Mouse (Mus musculus): Measurements from ENCODE around the gene Rassf5. TPM values are rescaled to one million over a fixed set of nuclear protein-coding genes. Genes with fewer than 3 reads are reported as not detected.
A peak's percentile ranks its signal among the peaks of the same experiment; 100 is the strongest.

Gene Rassf5
- polyA plus RNA-seq, 1 experiment from 2014 or later: 0.98 TPM

GRCm38 (mm10) chr1:131183201-131183600, 61.9 kb downstream of the Rassf5 start:
- no peak overlapping the region for H3K9ac ChIP-seq
- H3K4me3 ChIP-seq (replicated peaks): no peak overlapping the region
- peaks cover 18% of the 10 kb centered on the region for H3K36me3 ChIP-seq (replicated peaks)
- H3K9me3 ChIP-seq: no peaks in the 10 kb centered on the region
- WGBS: 89% methylated on average over 7 of the region's 7 CpGs
- H3K27ac ChIP-seq: no peak overlapping the region
- no peaks in the 10 kb centered on the region for H3K27me3 ChIP-seq
- H3K4me2 ChIP-seq: no peak overlapping the region
- H3K4me1 ChIP-seq: no peaks in the 10 kb centered on the region
- ATAC-seq (ENCODE audit: low FRiP score): no peak

GRCm38 (mm10) chr1:131181642-131182527, 63.2 kb downstream of the Rassf5 start:
- peaks cover 29% of the 10 kb centered on the region for H3K36me3 ChIP-seq (replicated peaks)
- WGBS: 69% methylated on average over 9 of the region's 9 CpGs

GRCm38 (mm10) chr1:131180386-131180785, 64.7 kb downstream of the Rassf5 start:
- no peaks in the 10 kb centered on the region for H3K4me1 ChIP-seq
- H3K9me3 ChIP-seq: no peaks in the 10 kb centered on the region
- no peak for ATAC-seq (ENCODE audit: low FRiP score)
- no peak overlapping the region for H3K4me2 ChIP-seq
- no peaks in the 10 kb centered on the region for H3K27me3 ChIP-seq
- no peak overlapping the region for H3K27ac ChIP-seq
- peaks cover 44% of the 10 kb centered on the region for H3K36me3 ChIP-seq (replicated peaks)
- no peak overlapping the region for H3K9ac ChIP-seq
- 93% methylated on average over 7 of the region's 7 CpGs for WGBS
- H3K4me3 ChIP-seq (replicated peaks): no peak overlapping the region

More at GRCm38 (mm10) chr1:131181642-131182527, 63.2 kb downstream of the Rassf5 start:
- Histone ChIP-seq H3K4me1 (no peaks in the 10 kb centered on the region), H3K9me3 (no peaks in the 10 kb centered on the region), H3K9ac (no peak overlapping the region), H3K4me3 (replicated peaks) (no peak overlapping the region), H3K4me2 (no peak overlapping the region), H3K27me3 (no peaks in the 10 kb centered on the region), H3K27ac (no peak overlapping the region)
- 0 out of 2 replicates have a peak, but pooled peaks have one; percentile 17 for ATAC-seq (ENCODE audit: low FRiP score)

GRCm38 (mm10) chr1:131178083-131178482, 67.0 kb downstream of the Rassf5 start:
- Histone ChIP-seq H3K4me3 (replicated peaks) (no peak overlapping the region), H3K4me2 (no peak overlapping the region), H3K9ac (no peak overlapping the region), H3K27ac (no peak overlapping the region), H3K36me3 (replicated peaks) (peaks cover 65% of the 10 kb centered on the region), H3K4me1 (no peaks in the 10 kb centered on the region), H3K27me3 (no peaks in the 10 kb centered on the region), H3K9me3 (no peaks in the 10 kb centered on the region)
- ATAC-seq (ENCODE audit: low FRiP score): no peak
- 88% methylated on average over 5 of the region's 5 CpGs for WGBS

GRCm38 (mm10) chr1:131177249-131177648, 67.8 kb downstream of the Rassf5 start:
- Histone ChIP-seq H3K27me3 (no peaks in the 10 kb centered on the region), H3K4me2 (no peak overlapping the region), H3K36me3 (replicated peaks) (peaks cover 73% of the 10 kb centered on the region), H3K4me1 (no peaks in the 10 kb centered on the region), H3K9ac (no peak overlapping the region), H3K4me3 (replicated peaks) (no peak overlapping the region), H3K27ac (no peak overlapping the region), H3K9me3 (no peaks in the 10 kb centered on the region)
- ATAC-seq (ENCODE audit: low FRiP score): no peak
- 93% methylated on average over 4 of the region's 4 CpGs for WGBS

GRCm38 (mm10) chr1:131175819-131176218, 69.2 kb downstream of the Rassf5 start:
- no peaks in the 10 kb centered on the region for H3K27me3 ChIP-seq
- H3K36me3 ChIP-seq (replicated peaks): peaks cover 88% of the 10 kb centered on the region
- no peak for ATAC-seq (ENCODE audit: low FRiP score)
- H3K9me3 ChIP-seq: no peaks in the 10 kb centered on the region
- WGBS: 95% methylated on average over 8 of the region's 8 CpGs
- H3K4me2 ChIP-seq: no peak overlapping the region
- H3K4me3 ChIP-seq (replicated peaks): no peak overlapping the region
- H3K27ac ChIP-seq: no peak overlapping the region
- H3K4me1 ChIP-seq: no peaks in the 10 kb centered on the region
- H3K9ac ChIP-seq: no peak overlapping the region

GRCm38 (mm10) chr1:131175189-131175588, 69.9 kb downstream of the Rassf5 start:
- H3K4me3 ChIP-seq (replicated peaks): no peak overlapping the region
- H3K9ac ChIP-seq: no peak overlapping the region
- no peak overlapping the region for H3K27ac ChIP-seq
- ATAC-seq (ENCODE audit: low FRiP score): no peak
- 100% methylated on average over 1 of the region's 1 CpGs for WGBS
- no peaks in the 10 kb centered on the region for H3K27me3 ChIP-seq
- no peaks in the 10 kb centered on the region for H3K4me1 ChIP-seq
- H3K4me2 ChIP-seq: no peak overlapping the region
- H3K36me3 ChIP-seq (replicated peaks): peaks cover 92% of the 10 kb centered on the region
- H3K9me3 ChIP-seq: no peaks in the 10 kb centered on the region

- Histone ChIP-seq H3K4me1 (no peaks in the 10 kb centered on the region), H3K4me2 (no peak overlapping the region), H3K9me3 (no peaks in the 10 kb centered on the region), H3K36me3 (replicated peaks) (peaks cover 92% of the 10 kb centered on the region), H3K27me3 (no peaks in the 10 kb centered on the region), H3K4me3 (replicated peaks) (no peak overlapping the region), H3K9ac (no peak overlapping the region), H3K27ac (no peak overlapping the region)
- WGBS: 85% methylated on average over 12 of the region's 12 CpGs
- no peak for ATAC-seq (ENCODE audit: low FRiP score)
These were observed 70.7 kb downstream of the Rassf5 start for GRCm38 (mm10) chr1:131174299-131174861.

- WGBS: 87% methylated on average over 6 of the region's 6 CpGs
- H3K9ac ChIP-seq: no peak overlapping the region
These were observed 71.2 kb downstream of the Rassf5 start for GRCm38 (mm10) chr1:131173809-131174208.

GRCm38 (mm10) chr1:131173001-131173400, 72.1 kb downstream of the Rassf5 start:
- 93% methylated on average over 7 of the region's 7 CpGs for WGBS
- H3K36me3 ChIP-seq (replicated peaks): peaks cover 95% of the 10 kb centered on the region
- H3K9me3 ChIP-seq: no peaks in the 10 kb centered on the region
- H3K27ac ChIP-seq: no peak overlapping the region
- no peak for ATAC-seq (ENCODE audit: low FRiP score)
- H3K4me2 ChIP-seq: no peak overlapping the region
- H3K4me3 ChIP-seq (replicated peaks): no peak overlapping the region
- no peaks in the 10 kb centered on the region for H3K27me3 ChIP-seq
- H3K4me1 ChIP-seq: no peaks in the 10 kb centered on the region
- H3K9ac ChIP-seq: no peak overlapping the region

More at GRCm38 (mm10) chr1:131173809-131174208, 71.2 kb downstream of the Rassf5 start:
- ATAC-seq (ENCODE audit: low FRiP score): no peak
- H3K27ac ChIP-seq: no peak overlapping the region
- peaks cover 95% of the 10 kb centered on the region for H3K36me3 ChIP-seq (replicated peaks)
- no peaks in the 10 kb centered on the region for H3K9me3 ChIP-seq
- H3K4me1 ChIP-seq: no peaks in the 10 kb centered on the region
- no peak overlapping the region for H3K4me3 ChIP-seq (replicated peaks)
- H3K4me2 ChIP-seq: no peak overlapping the region
- no peaks in the 10 kb centered on the region for H3K27me3 ChIP-seq

GRCm38 (mm10) chr1:131167612-131168011, 77.4 kb downstream of the Rassf5 start:
- no peak overlapping the region for H3K4me3 ChIP-seq (replicated peaks)
- H3K9ac ChIP-seq: no peak overlapping the region
- 94% methylated on average over 10 of the region's 10 CpGs for WGBS
- H3K9me3 ChIP-seq: no peaks in the 10 kb centered on the region
- no peaks in the 10 kb centered on the region for H3K4me1 ChIP-seq
- peaks cover 99% of the 10 kb centered on the region for H3K36me3 ChIP-seq (replicated peaks)
- no peaks in the 10 kb centered on the region for H3K27me3 ChIP-seq
- ATAC-seq (ENCODE audit: low FRiP score): no peak
- no peak overlapping the region for H3K4me2 ChIP-seq
- no peak overlapping the region for H3K27ac ChIP-seq

- H3K4me2 ChIP-seq: no peak overlapping the region
- no peak overlapping the region for H3K27ac ChIP-seq
- no peaks in the 10 kb centered on the region for H3K9me3 ChIP-seq
- no peak overlapping the region for H3K9ac ChIP-seq
- WGBS: 93% methylated on average over 6 of the region's 6 CpGs
- H3K4me1 ChIP-seq: no peaks in the 10 kb centered on the region
- no peaks in the 10 kb centered on the region for H3K27me3 ChIP-seq
- peaks cover 94% of the 10 kb centered on the region for H3K36me3 ChIP-seq (replicated peaks)
- H3K4me3 ChIP-seq (replicated peaks): no peak overlapping the region
- no peak for ATAC-seq (ENCODE audit: low FRiP score)
These were observed 80.6 kb downstream of the Rassf5 start for GRCm38 (mm10) chr1:131164427-131164826.

Measured in forebrain, embryonic 12.5 days (tissue).